Mouse (Mus musculus): ENCODE data around the gene Wfdc21.

DNA sequence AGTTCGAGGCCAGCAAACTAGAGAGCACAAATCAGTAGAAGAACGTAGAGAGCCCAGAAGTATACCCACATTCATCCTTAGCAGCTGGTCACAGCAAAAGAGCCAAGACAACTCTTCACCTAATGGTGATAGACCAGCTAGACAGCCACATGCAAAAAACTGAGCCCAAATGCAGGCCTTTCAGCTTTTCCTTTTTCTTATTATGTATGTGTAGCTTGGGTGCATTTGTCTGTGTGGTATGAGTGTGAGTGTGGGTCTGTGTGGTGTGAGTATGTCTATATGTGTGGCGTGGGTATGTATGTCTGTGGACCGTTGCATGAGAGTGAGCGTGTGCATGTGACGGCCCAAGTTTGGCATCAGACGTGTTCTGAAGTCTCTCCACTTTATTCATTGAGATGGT is 24.3 kb downstream of the Wfdc21 start:
- TF ChIP-seq POLR2A (IDR thresholded peaks at IDR 0.05; ENCODE audit: extremely low read depth, insufficient read depth, low read length) (no peak), CTCF (IDR thresholded peaks at IDR 0.05; ENCODE audit: extremely low read depth, insufficient read depth, low read length) (no peak)
